Mouse (Mus musculus) neural tube, embryonic 14.5 days (tissue): ENCODE results near the gene Gdf15. TPM values are rescaled to one million over a fixed set of nuclear protein-coding genes. Genes with fewer than 3 reads are reported as not detected.
"Not testable (repeated sequence)": the region's sequence is repeated elsewhere in the genome, so short reads cannot be mapped to it uniquely, and the experiment has no call there.

Experiments
- ATAC-seq: fragments of 200-750 bp; cut with Nextera tagmentation; 2 replicates; pipeline ENCODE4 v1.8.0; 2017; ENCODE audit warnings: low read depth, mild to moderate bottlenecking, moderate TSS enrichment, moderate library complexity
- H3K27ac ChIP-seq: fragments of 300-500 bp; sonication (generic); 2 replicates; pipeline ENCODE4 v1.5.1; 2014; ENCODE audit warnings: low read depth, mild to moderate bottlenecking, control low read depth, low read length, moderate library complexity, mixed read lengths
- H3K27me3 ChIP-seq: fragments of 300-500 bp; sonication (generic); 2 replicates; pipeline ENCODE4 v1.6.1; 2014; ENCODE audit warnings: low read length; ENCODE audit not compliant: control insufficient read depth, insufficient read depth
- H3K36me3 ChIP-seq: fragments of 300-500 bp; sonication (generic); 2 replicates; pipeline ENCODE4 v1.6.1; 2014; ENCODE audit warnings: low read length, mixed read lengths; ENCODE audit not compliant: control insufficient read depth, insufficient read depth
- H3K4me1 ChIP-seq: fragments of 300-500 bp; sonication (generic); 2 replicates; pipeline ENCODE4 v1.6.1; 2014; ENCODE audit warnings: low read length; ENCODE audit not compliant: control insufficient read depth, insufficient read depth
- H3K4me2 ChIP-seq: fragments of 300-500 bp; sonication (generic); 2 replicates; pipeline ENCODE4 v1.6.1; 2014; ENCODE audit warnings: mild to moderate bottlenecking, low read depth, low read length, control low read depth
- H3K4me3 ChIP-seq: fragments of 300-500 bp; sonication (generic); 2 replicates; pipeline ENCODE4 v1.5.1; 2014; ENCODE audit warnings: low read depth, low read length, control low read depth, mixed read lengths
- H3K9ac ChIP-seq: fragments of 300-500 bp; sonication (generic); replicated peaks from 2 replicates; pipeline ENCODE4 v1.6.1; 2014; ENCODE audit warnings: low read depth, mild to moderate bottlenecking, control low read depth, low read length, mixed read lengths
- H3K9me3 ChIP-seq: fragments of 300-500 bp; sonication (generic); 2 replicates; pipeline ENCODE4 v1.6.1; 2016; ENCODE audit warnings: low read length; ENCODE audit not compliant: control insufficient read depth
- WGBS: fragments of 180-500 bp; shearing (Covaris S2); extraction: QIAGEN DNeasy Blood & Tissue Kit; methylation state at CpG from one replicate; pipeline ENCODE4 v1.1.7; 2014; 5-methylcytosine and 5-hydroxymethylcytosine counted together
- polyA plus RNA-seq: library from polyadenylated mRNA; unstranded; fragments of >200 nt; fragmentation: Nextera tagmentation; extraction: Ambion mirVana; gene quantifications from 2 replicates; pipeline ENCODE4 v1.2.1, GENCODE M21; 2014

Gdf15 gene
- polyA plus RNA-seq, 1 experiment from 2014 or later, result 0.54 TPM

GRCm38 (mm10) chr8:70594621-70595564 is 37.4 kb downstream of the Gdf15 start:
- peak; percentile 25 for ATAC-seq
- peak overlapping the region; percentile 71 for H3K27ac ChIP-seq
- peak overlapping the region; percentile 62 for H3K4me3 ChIP-seq
- WGBS, result 9% methylated on average over 81 of the region's 82 CpGs
- peak overlapping the region; percentile 97 for H3K4me2 ChIP-seq
- H3K4me1 ChIP-seq, result peaks cover 37% of the 10 kb centered on the region
- peak overlapping the region; percentile 73 for H3K9ac ChIP-seq
- no peaks in the 10 kb centered on the region for H3K27me3 ChIP-seq
- peaks cover 7% of the 10 kb centered on the region for H3K36me3 ChIP-seq
- no peaks in the 10 kb centered on the region for H3K9me3 ChIP-seq

- under 1% methylated on average over 40 of the region's 40 CpGs for WGBS
- H3K4me2 ChIP-seq, result peak within 1 kb of the TSS; percentile 97
- peak; percentile 84 for ATAC-seq
- peaks cover 35% of the 10 kb centered on the region for H3K4me1 ChIP-seq
- no peaks in the 10 kb centered on the region for H3K27me3 ChIP-seq
- H3K36me3 ChIP-seq, result peaks cover 8% of the 10 kb centered on the region
- no peaks in the 10 kb centered on the region for H3K9me3 ChIP-seq
- peak within 1 kb of the TSS; percentile 73 for H3K9ac ChIP-seq
- H3K27ac ChIP-seq, result peak within 1 kb of the TSS; percentile 71
- peak within 1 kb of the TSS; percentile 62 for H3K4me3 ChIP-seq
These were observed 38.2 kb downstream of the Gdf15 start, which contains the start of gene Isyna1 for GRCm38 (mm10) chr8:70593961-70594609. Gene Isyna1 (plus strand): TSS chr8:70594373.

GRCm38 (mm10) chr8:70593173-70593572 is 39.1 kb downstream of the Gdf15 start:
- H3K9ac ChIP-seq, result no peak overlapping the region

GRCm38 (mm10) chr8:70591569-70591968 is 40.7 kb downstream of the Gdf15 start:
- ATAC-seq, result no peak
- 92% methylated on average over 12 of the region's 12 CpGs for whole genome bisulfite sequencing

More at GRCm38 (mm10) chr8:70593173-70593572, 39.1 kb downstream of the Gdf15 start:
- H3K4me3 ChIP-seq, result no peak overlapping the region
- 52% methylated on average over 8 of the region's 8 CpGs for WGBS
- ATAC-seq, result no peak
- peaks cover 26% of the 10 kb centered on the region for H3K4me1 ChIP-seq
- peak overlapping the region; percentile 35 for H3K27ac ChIP-seq
- no peaks in the 10 kb centered on the region for H3K27me3 ChIP-seq
- H3K4me2 ChIP-seq, result peak overlapping the region; percentile 97; the same call in 1 of the 2 replicates
- H3K9me3 ChIP-seq, result no peaks in the 10 kb centered on the region
- peaks cover 13% of the 10 kb centered on the region for H3K36me3 ChIP-seq

GRCm38 (mm10) chr8:70587955-70588354 is 44.3 kb downstream of the Gdf15 start:
- 96% methylated on average over 4 of the region's 4 CpGs for whole genome bisulfite sequencing
- not testable (repeated sequence) for H3K9ac ChIP-seq, ATAC-seq, H3K27me3 ChIP-seq, H3K27ac ChIP-seq, H3K4me2 ChIP-seq, H3K4me3 ChIP-seq, H3K4me1 ChIP-seq, H3K9me3 ChIP-seq
- peaks cover 37% of the 10 kb centered on the region for H3K36me3 ChIP-seq

More at GRCm38 (mm10) chr8:70591569-70591968, 40.7 kb downstream of the Gdf15 start:
- no peaks in the 10 kb centered on the region for H3K9me3 ChIP-seq
- peaks cover 13% of the 10 kb centered on the region for H3K36me3 ChIP-seq
- H3K27me3 ChIP-seq, result no peaks in the 10 kb centered on the region
- no peak overlapping the region for H3K27ac ChIP-seq
- peaks cover 13% of the 10 kb centered on the region; the same call in 1 of the 2 replicates for H3K4me1 ChIP-seq
- H3K9ac ChIP-seq, result no peak overlapping the region
- no peak overlapping the region for H3K4me2 ChIP-seq
- no peak overlapping the region for H3K4me3 ChIP-seq

GRCm38 (mm10) chr8:70585258-70585652 is 47.0 kb downstream of the Gdf15 start:
- Histone ChIP-seq H3K27ac (no peak overlapping the region), H3K9ac (no peak overlapping the region), H3K27me3 (no peaks in the 10 kb centered on the region), H3K36me3 (peaks cover 52% of the 10 kb centered on the region), H3K9me3 (no peaks in the 10 kb centered on the region), H3K4me2 (no peak overlapping the region), H3K4me1 (no peaks in the 10 kb centered on the region), H3K4me3 (no peak overlapping the region)
- WGBS, result 44% methylated on average over 7 of the region's 7 CpGs
- peak; percentile 75; the same call in 1 of the 2 replicates for ATAC-seq

GRCm38 (mm10) chr8:70584606-70585257 is 47.5 kb downstream of the Gdf15 start:
- no peaks in the 10 kb centered on the region for H3K9me3 ChIP-seq
- no peaks in the 10 kb centered on the region for H3K4me1 ChIP-seq
- H3K9ac ChIP-seq, result no peak overlapping the region
- H3K27ac ChIP-seq, result no peak overlapping the region
- H3K36me3 ChIP-seq, result peaks cover 53% of the 10 kb centered on the region
- H3K4me2 ChIP-seq, result no peak overlapping the region
- no peaks in the 10 kb centered on the region for H3K27me3 ChIP-seq
- ATAC-seq, result peak; percentile 16; the same call in 1 of the 2 replicates
- 95% methylated on average over 9 of the region's 9 CpGs for WGBS
- no peak overlapping the region for H3K4me3 ChIP-seq

- 91% methylated on average over 18 of the region's 18 CpGs for WGBS
- Histone ChIP-seq H3K9ac (no peak overlapping the region), H3K9me3 (no peaks in the 10 kb centered on the region), H3K4me2 (no peak overlapping the region), H3K27me3 (no peaks in the 10 kb centered on the region), H3K27ac (no peak overlapping the region), H3K4me1 (no peaks in the 10 kb centered on the region), H3K36me3 (peaks cover 55% of the 10 kb centered on the region), H3K4me3 (no peak overlapping the region)
- ATAC-seq, result no peak
These were observed 48.5 kb downstream of the Gdf15 start for GRCm38 (mm10) chr8:70583476-70584387.
